Mouse (Mus musculus) small intestine, adult 2 months (tissue): ENCODE data around the gene Cnot6.

ENCODE experiments used
- CTCF ChIP-seq: fragments of 200-500 bp; IDR thresholded peaks from 2 replicates; pipeline ENCODE4 v1.5.1; 2012; ENCODE audit warnings: low read depth, mild to moderate bottlenecking, control low read depth, inconsistent platforms, low read length, moderate library complexity, mixed read lengths; ENCODE audit not compliant: insufficient replicate concordance, insufficient read length; ENCODE audit errors: extremely low read depth
- POLR2A ChIP-seq: fragments of 200-500 bp; IDR thresholded peaks from 2 replicates; pipeline ENCODE4 v1.6.1; 2012; ENCODE audit warnings: low read depth, mild to moderate bottlenecking, control low read depth, inconsistent platforms, low read length, moderate library complexity

GRCm38 (mm10) chr11:49738659-49739406 is 26.3 kb upstream of the Cnot6 start:
- no peak for TF ChIP-seq CTCF
- TF ChIP-seq POLR2A, result no peak
